Mouse (Mus musculus) heart, adult 18-20 months (tissue): ENCODE results near the gene 2610528A11Rik. TPM values are rescaled to one million over a fixed set of nuclear protein-coding genes. Genes with fewer than 3 reads are reported as not detected.

Source experiments
- DNase-seq, 2 experiments: peaks; one replicate each; pipeline ENCODE4 v3.0.0; 2021 to 2022; ENCODE audit warnings: mixed read lengths in 1 of 2
- total RNA-seq, 2 experiments: library from RNA; stranded (reverse); gene quantifications; 2 replicates each; pipeline ENCODE4 v1.2.3; 2021

2610528A11Rik gene
- total RNA-seq, 2 experiments from 2014 or later: 0.57 TPM; not detected in 1

- no peak for DNase-seq
These were observed 19.4 kb downstream of the 2610528A11Rik start for GRCm38 (mm10) chr14:37094436-37094835.

GRCm38 (mm10) chr14:37083755-37084154 is 30.1 kb downstream of the 2610528A11Rik start:
- no peak for DNase-seq

GRCm38 (mm10) chr14:37080724-37081123 is 33.1 kb downstream of the 2610528A11Rik start:
- DNase-seq: no peak

GRCm38 (mm10) chr14:37068516-37068915 is 45.3 kb downstream of the 2610528A11Rik start:
- peak; percentile 4 to 46 for DNase-seq

DNA sequence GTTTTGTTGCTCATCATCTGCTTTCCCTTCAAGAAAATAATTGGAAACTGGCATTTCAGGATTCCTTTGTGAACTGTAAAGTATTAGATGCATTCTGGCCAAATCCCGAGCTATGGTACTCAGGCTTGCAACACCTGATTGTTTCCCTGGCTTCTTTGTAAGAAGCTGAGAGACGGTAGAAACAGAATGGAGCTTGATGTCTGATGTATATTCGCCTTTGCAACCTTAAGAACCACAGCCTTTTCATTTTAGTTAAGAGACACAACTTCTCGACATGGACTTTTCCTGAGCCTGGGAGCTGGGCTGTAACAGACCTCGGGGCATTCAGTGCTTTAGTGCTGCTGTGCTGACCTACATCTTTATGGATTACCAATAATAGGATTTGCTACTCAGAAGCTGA is 46.2 kb downstream of the 2610528A11Rik start, which contains the start of gene Lrit2:
Gene Lrit2, plus strand, starts transcription at position 301 of the 400 bp plus-strand sequence.
- DNase-seq: no peak

DNA sequence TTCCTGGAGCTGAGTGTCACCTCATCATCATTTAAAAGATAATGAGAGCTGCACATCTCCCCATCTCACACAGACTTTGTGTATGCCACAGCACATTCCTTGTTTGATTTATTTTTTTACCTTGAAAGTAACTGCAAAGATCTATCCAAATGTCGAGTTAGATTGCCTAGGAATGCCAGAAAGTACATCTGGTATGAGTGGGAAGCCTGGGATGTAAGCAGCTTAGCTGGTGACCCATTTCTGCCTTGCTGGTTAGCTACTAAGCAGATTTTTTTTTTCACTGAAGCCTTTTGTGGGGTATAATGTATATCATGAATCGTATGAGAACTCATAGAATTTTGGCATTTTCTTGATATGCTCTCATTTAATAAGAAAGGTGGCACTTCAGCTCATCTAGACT is 47.2 kb downstream of the 2610528A11Rik start:
- no peak for DNase-seq

DNA sequence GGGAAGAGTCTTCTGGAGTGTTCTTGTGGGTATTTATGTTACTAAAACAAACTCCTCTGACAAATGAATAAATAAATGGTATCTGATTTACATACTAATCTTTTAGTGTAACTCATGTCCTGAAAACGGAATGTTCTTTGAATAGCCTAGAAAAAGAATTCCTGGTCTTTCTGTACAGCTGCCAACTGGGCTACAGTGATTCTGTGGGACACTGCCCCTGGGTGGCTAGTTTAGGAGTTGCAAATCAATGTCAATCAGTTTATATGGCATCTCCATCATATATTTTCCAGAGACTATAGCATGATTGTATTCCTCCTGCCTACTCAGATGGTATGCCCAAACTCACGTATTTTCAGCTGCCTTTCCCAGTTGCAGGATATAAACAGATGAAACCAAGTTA is 49.0 kb downstream of the 2610528A11Rik start:
- no peak for DNase-seq

Other genes starting within 250 kb of the 2610528A11Rik start
- 100 to 1,000 TPM; 114 to 118 TPM for gene Ccser2, start 145.2 kb downstream of the 2610528A11Rik start, total RNA-seq
- gene Rgr, start 65.1 kb downstream of the 2610528A11Rik start, total RNA-seq: not detected
- gene Lrit1, start 59.2 kb downstream of the 2610528A11Rik start, total RNA-seq: not detected
- gene Lrit2, start 46.1 kb downstream of the 2610528A11Rik start, total RNA-seq: not detected
- gene Cdhr1, start 15.7 kb downstream of the 2610528A11Rik start, total RNA-seq: under 1 TPM in 1 of 2 experiments, not detected in 1; 0.05 TPM
- gene Ghitm, start 21.2 kb upstream of the 2610528A11Rik start, total RNA-seq: 100 to 1,000 TPM; 653 to 717 TPM